Mouse (Mus musculus) cerebellum, adult 18-20 months (tissue): ENCODE measurements around the gene Id2.

Source experiments
- DNase-seq, 2 experiments: peaks; one replicate each; pipeline ENCODE4 v3.0.0; 2021

Id2 gene

GRCm38 (mm10) chr12:25074344-25074743, 22.6 kb downstream of the Id2 start:
- DNase-seq: no peak

GRCm38 (mm10) chr12:25073374-25073773, 23.6 kb downstream of the Id2 start:
- DNase-seq: no peak

- DNase-seq: no peak
These were observed 34.7 kb downstream of the Id2 start for GRCm38 (mm10) chr12:25062264-25062663.

- no peak for DNase-seq
These were observed 36.0 kb downstream of the Id2 start for GRCm38 (mm10) chr12:25060901-25061300.

GRCm38 (mm10) chr12:25059487-25060200, 37.3 kb downstream of the Id2 start:
- DNase-seq: no peak

GRCm38 (mm10) chr12:25054963-25055362, 42.0 kb downstream of the Id2 start:
- no peak for DNase-seq

GRCm38 (mm10) chr12:25054511-25054910, 42.4 kb downstream of the Id2 start:
- no peak for DNase-seq

- DNase-seq: no peak
These were observed 47.7 kb downstream of the Id2 start for GRCm38 (mm10) chr12:25049253-25049652.

- DNase-seq: no peak
These were observed 52.4 kb downstream of the Id2 start for GRCm38 (mm10) chr12:25044579-25044978.

GRCm38 (mm10) chr12:25044056-25044455, 52.9 kb downstream of the Id2 start:
- no peak for DNase-seq
